Mouse (Mus musculus) urinary bladder, postnatal 10 days (tissue): ENCODE results near the gene Slitrk3.
"Not testable (repeated sequence)": the region's sequence is repeated elsewhere in the genome, so short reads cannot be mapped to it uniquely, and the experiment has no call there.

Experiments
- DNase-seq: peaks from one replicate; pipeline ENCODE4 v3.0.0; 2022; ENCODE audit warnings: low spot score

Gene Slitrk3

GRCm38 (mm10) chr3:73057197-73057811 is at the start of gene Slitrk3:
Gene Slitrk3 (minus strand): TSS chr3:73057803.
- no peak for DNase-seq

DNA sequence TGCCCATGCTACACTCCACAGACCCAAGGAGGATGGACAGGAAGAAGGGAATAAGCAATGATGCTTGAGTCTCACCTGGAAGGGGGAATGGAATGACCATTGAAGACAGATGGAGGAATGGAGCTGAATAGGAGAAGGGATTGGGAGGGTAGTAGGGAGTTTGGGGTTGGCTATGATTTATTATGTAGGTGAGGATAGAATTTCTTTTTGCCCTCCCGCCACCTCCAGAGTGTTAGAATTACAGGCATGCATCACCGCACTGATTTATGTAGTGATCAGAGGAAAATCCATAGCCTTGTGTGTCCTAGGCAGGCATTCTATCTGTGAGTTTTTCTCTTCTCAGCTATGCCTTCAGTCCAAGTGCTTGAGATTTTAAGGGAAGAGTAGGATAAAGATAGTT is 36.8 kb upstream of the Slitrk3 start:
- not testable (repeated sequence) for DNase-seq

- no peak for DNase-seq
Measured at GRCm38 (mm10) chr3:73084620-73085019, 27.0 kb upstream of the Slitrk3 start.

DNA sequence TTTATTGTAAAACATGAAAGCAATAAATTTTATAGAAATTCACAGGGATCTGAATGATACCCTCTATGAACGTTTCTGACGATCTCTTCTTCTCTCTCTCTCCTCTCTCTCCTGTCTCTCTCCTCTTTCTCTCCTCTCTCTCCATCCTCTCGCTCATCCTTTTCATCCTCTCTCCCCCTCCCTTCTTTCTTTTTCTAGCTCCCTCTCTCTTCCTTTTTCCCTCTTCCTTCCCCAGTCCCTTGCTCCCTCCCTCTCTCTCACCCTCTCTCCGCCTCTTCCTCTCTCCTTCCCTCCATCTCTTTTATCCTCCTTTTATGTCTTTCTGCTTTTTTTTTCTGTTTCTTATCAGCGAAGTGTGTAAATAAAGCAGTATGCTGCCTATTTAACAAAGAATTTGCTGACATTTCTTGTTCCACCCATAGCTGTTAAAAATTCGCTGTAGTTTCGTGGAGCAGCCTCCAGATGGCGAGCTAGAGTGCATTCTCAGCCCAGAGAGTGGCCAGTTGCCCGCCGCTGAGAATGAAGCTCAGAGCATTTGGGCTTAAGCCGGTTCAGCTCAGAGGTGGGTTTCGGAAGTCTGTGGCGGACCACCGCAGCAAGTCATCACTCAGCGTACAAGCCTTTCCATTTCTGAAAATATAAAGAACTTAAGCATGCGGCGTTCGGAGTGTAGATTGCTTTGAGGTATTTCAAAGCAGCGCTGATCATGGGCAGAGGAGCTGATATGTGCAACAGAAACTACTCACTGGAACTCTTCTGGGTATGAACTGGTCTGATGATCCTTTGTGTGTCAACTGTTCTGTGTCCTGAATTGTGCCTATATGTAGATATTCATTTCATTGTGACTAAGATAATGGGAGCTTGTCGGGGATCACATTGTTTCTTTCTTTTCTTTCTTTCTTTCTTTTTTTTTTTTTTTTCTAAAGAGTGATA is 8.5 kb upstream of the Slitrk3 start:
- no peak for DNase-seq

DNA sequence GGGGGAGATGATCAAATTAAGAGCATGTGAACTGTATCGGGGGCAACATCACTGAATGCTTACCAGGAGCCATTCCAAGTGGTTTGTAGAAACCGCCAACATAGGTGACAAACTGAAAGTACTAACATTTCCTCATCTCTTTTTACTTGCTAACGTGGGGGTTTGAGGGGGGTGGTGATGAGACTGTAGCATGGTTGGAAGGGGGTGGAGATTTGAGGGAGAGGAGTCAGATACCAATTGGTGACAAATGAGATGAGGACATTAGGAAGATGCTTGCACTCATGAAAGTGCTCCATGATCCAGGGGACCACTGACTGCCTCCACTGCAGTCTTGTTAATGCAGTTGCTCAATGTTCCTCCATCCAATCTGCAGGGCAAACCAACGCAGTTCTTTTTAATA is 587 bp upstream of the Slitrk3 start:
- no peak for DNase-seq

- DNase-seq, result no peak
Measured at GRCm38 (mm10) chr3:73056492-73057196, 959 bp downstream of the Slitrk3 start.

DNA sequence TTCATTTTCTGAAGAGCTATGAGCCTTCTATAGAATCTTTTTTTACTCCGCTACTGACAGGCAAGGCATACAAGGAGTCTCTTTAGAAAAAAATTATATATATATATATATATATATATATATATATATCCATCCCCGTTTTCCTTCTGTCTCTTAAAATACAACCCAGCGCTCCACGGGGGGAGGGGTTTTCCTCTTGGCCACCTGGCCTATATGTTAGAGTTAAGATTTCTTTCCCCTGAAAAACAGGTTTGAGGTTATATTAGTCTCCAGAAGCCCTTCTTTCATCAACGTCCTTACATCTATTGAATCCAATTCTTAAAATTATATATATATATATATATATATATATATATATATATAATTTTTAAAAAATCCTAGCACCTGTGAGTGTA is 1.6 kb downstream of the Slitrk3 start:
- DNase-seq, result no peak

DNA sequence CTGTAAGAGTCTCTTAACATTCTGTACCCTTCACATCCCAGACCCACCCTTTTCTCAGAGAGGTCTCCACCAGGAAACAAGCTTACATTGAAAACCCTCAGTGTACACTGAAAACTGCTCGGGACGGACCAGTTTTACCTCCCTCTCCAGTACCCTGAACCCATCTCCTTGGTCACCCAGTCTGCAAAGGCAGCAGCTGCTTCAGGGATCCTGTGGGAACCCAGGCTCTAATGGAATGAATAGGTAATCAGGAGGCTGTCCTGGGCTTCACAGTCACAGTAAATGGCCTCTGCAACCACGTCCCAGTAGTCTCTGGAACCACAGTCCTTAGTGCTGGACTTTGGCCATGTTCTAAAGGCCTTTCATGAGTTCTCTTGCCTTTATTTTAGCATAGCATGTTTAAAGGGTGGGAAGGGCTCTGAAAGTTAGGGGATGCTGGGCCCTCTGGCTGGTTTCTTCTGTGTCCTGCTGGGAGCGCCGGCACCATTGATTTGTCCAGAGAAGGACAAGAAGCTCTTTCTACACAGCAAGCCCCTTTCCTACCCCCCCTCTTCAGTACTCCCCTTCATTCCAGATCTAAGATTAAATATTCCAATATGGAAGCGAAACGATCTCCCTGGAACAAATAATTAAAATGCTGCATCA is 2.1 kb downstream of the Slitrk3 start:
- DNase-seq, result no peak

DNA sequence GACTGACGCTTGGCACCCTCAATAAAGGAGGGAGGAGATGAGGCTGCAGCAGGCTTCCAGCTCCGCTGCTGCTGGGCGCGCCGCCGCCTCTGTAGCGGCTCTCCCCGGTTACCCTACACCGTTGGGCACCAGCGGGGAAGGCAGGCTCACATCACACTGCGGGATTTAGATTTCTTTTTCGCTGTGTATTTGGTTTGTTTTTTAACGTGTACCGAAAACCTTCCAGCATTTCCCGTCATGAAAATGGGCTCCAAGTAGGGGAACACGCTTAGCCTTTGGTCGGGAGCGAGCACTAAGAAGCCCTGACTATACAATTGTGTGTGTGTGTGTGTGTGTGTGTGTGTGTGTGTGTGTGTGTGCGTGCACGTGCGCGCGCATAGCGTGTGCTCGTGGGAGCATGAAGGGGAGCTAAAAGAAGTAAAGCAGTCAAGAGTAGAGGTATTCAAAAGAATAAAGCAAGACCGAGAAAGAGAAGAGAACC is 4.1 kb downstream of the Slitrk3 start:
- no peak for DNase-seq

GRCm38 (mm10) chr3:73046248-73046647 is 11.4 kb downstream of the Slitrk3 start:
- no peak for DNase-seq

DNA sequence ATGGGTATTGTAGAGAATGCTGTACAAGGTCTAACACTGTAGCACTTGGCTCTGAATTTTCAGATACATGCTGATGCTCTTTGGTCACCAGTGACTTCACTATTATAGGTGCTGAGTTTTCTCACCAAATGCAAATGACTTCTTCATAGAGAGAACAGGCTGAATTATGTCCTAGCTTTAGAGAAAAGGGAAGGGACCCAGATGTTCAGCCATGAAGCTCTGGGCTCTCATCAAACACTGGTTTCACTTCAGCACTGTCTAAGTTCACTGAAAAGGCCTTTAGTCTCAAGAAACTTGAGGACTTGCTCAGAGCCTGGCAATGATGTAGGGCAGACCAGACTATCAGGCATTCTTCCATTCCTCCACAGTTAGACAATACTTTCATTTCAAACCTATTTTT is 15.3 kb downstream of the Slitrk3 start:
- no peak for DNase-seq

GRCm38 (mm10) chr3:73006045-73006444 is 51.6 kb downstream of the Slitrk3 start:
- DNase-seq, result no peak

- no peak for DNase-seq
Measured at GRCm38 (mm10) chr3:73002933-73003696, 54.5 kb downstream of the Slitrk3 start.

GRCm38 (mm10) chr3:72997517-72997916 is 60.1 kb downstream of the Slitrk3 start:
- no peak for DNase-seq
